Mouse (Mus musculus): ENCODE results near the gene Olfr545.

Gene Olfr545

DNA sequence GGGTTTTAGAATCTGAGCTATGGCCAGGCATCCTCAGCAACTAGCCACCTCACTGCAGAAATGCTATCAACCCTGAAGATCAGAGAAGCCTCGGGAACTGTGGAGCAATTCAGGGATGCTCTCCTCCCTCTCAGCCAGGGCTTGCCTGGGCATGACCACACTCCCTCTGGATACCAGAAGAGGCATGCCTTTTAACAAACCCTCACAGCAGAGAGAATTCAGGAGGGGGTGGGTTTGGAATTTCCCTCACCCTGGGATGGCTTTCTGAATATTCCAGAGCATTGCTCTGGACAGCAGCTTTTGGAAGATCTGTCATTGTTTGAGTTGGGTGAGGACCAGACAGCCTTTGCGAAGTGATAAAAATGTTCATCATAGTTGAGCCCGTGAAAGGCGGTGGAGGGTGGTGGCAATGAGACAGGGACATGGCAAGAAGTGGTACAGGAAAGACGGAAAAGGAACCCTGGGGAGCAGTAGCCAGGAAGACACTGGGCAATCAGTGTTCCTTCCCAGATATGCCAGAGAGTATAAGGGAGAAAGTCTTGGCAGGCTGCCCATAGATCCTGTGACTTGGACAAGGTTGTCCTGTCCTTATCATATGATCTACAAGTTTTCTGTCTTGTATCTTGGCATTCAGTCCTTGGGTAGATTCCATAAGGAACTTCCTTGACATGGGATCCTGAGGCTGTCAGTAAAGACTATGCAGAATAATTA lies 19.9 kb downstream of the Olfr545 start:
- peak; percentile 42 for DNase-seq (ENCODE audit: low read depth, low spot score)

DNA sequence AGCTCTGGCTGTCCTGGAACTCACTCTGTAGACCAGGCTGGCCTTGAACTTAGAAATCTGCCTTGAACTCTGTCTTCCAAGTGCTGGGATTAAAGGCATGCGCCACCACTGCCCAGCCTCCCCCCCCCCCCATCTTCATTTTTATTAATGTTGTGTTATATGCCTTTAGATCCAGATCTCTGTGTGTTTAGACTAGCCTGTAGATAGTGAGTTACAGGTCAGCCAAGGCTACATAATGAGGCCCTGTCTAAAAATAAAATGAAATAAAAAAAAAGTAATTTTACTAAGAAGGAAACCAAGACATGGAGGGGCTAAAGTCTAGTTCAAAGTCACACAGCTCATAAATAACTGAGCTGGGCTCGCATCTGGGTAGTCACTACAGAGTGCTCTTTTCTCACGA lies 20.4 kb downstream of the Olfr545 start:
- DNase-seq (ENCODE audit: low read depth, low spot score), result no peak

DNA sequence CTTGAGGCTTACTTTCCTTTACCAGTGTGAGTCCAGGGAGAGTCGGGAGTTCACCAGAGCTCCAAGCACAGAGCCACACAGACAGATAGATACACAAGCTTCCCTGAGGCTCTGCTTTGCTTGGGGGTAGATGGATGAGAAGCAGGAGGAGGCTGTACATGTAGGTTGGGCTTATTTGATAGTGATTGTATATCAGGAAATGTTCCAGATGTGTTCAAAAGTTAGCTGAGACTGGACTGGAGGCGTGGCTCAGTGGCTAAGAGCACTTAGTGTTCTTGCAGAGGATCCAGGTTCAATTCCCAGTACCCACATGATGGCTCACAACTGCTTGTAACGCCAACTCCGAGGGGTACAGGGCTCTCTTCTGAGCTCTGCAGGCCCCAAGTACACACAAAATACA lies 20.9 kb downstream of the Olfr545 start:
- DNase-seq (ENCODE audit: low read depth, low spot score), result no peak

DNA sequence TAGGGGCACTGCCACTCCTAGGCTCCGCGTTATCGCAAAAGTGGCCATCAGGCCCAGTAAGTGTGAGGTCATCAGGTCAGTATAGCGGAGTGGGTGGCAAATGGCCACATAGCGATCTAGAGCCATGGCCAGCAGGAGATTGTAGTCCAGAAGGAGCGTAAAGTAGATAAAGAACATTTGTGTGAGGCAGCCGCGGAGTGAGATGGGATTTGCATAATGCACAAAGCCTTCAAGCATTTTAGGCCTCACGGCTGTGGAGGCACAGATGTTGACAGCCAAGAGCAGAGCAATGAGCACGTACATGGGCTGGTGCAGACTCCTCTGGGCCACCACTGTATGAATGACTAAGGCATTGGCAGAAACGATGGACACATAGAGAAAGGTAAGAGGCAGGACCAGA lies 22.0 kb downstream of the Olfr545 start:
- peak; percentile 37 for DNase-seq (ENCODE audit: low read depth, low spot score)

DNA sequence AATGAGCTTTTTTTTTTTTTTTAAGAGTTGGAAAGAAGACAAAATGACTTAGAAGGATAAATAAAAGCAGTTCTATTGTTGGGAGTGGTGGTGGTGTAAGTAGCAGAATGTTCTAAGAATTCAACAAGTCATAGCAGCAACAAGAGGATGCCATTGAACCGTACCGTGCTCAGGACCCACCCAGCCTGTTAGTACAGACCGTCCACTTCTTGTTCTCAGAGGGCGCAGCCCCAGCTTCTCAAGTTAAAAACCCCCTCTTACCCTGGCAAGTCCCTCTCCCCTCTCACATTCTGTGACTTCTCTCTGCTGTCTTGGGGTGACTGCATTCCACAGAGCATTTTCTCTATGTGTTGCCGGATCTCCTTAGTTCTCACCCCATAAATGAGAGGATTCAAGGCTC lies 22.8 kb downstream of the Olfr545 start:
- DNase-seq (ENCODE audit: low read depth, low spot score), result no peak

DNA sequence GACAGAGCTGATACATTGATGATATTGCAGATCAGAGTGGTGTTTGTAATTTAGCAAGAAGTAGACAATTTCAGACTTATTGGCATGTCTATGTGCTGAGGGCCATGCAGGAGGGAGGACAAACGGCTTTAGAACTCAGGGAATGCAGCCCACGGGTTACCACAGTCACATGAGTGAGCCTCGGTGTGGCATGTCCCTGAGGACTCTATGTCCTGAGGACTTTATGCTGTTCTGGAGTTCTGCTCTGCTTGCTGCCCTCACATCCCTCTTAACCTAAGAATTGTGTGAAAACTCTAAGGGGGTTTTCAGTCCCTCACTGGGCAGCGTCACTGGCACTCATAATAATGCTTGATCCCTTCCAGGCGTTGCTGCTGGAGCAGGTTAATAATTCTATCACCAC lies 26.7 kb downstream of the Olfr545 start:
- no peak for DNase-seq (ENCODE audit: low read depth, low spot score)

DNA sequence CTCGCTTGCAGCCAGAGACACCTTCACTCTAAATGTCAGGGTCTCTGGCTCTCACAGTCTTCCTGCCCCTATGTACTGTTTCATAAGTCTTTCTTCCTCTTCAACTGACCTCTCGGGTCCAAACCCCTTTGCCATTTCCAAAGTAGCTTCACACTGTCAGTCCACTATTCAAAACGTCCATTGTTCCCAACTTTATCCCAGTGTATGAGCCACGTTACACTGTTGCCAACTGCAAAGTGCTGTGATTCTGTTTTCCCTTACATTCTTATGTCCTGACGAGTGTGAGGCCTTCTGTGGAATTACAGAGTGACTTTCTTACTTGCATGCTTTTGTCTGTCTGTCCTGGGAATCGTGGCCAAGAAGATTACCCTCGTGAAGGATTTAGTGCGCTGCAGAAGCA lies 31.8 kb downstream of the Olfr545 start:
- DNase-seq (ENCODE audit: low read depth, low spot score), result no peak

DNA sequence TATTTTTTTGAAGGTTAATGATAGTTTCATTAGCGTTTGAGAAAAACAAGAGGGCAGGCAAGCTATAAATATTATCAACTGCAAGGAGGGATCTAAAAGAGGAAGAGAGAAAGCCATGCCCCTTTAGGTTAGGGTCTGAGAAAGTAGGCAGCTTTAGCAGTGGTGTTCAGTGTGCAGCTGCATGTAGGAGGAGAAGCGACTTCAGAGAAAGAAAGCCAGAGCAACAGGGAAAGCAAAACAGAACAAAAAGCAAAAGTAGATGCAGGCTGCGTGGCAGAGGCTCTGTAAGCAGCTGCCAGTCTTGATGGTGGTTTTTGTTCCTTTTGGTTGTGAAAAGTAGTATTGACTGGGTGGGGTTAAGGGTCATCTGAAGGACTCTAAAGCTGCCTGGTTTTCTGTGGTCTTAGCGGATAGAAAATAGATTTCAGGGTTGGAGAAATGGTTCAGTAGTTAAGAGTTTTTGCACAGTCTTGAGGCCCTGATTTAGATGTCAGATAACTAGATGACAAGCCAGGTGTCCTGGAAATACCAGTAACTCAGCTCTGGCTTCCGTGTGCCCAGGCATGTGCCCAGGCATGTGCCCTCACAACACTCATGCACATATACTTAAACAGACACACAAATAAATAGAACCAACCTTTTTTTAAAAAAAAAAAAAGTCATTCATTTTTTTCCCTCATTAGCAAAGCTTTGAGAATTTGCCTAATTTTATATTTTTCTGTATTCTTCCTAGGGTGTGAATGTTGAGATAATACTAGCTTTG lies 40.6 kb downstream of the Olfr545 start:
- DNase-seq (ENCODE audit: low read depth, low spot score), result no peak

DNA sequence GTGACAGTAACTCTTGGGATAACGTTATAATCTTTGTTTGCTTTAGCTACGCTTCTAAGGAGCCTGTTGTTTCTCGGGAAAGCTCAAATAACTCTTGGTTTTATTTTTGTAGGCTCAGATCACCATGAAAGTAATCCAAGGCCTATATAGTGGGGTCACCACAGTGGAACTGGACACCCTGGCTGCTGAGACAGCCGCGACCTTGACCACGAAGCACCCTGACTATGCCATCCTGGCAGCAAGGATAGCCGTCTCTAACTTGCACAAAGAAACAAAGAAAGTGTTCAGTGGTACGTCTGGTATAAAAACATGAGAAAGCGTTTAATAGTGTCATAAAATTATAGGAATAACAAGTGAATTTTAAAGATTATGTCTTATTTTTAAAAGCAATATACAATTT lies 52.9 kb downstream of the Olfr545 start:
- no peak for DNase-seq (ENCODE audit: low read depth, low spot score)

DNA sequence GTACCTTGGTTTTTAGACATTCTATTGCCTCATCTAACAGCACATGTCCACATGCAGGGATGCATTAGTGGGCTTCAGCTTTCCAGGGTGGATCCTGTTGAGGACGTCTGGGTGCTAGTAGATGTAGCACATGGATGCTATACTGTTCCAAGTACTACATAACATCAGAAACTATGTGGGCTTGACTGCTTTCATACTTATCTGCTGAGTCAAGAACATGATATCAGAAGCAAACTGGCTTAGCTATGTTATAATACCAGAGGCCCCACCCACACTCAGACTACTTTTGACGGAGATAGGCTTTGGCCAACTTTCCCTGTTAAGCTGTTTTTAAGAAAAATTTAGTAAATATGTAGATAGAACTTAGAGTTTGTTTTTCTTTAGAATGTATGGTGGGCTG lies 55.1 kb downstream of the Olfr545 start:
- DNase-seq (ENCODE audit: low read depth, low spot score), result no peak

DNA sequence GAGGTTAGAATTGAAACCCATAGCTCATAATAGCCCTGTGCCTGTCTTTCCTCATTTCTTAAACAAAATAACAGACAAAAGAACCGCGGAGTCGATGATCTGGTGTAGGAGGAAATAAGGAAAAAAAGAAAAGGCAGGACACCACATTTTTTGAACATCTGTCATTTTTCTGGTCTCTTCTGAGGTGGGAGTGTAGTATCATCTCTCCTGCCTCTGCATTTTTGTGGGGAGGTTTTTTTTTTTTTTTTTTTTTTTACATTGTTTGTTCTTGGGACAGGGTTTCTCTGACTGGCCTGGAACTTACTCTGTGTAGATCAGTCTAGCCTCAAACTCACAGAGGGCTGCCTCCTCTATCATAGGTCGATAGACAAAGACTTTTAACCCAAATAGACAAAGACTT lies 56.9 kb downstream of the Olfr545 start:
- DNase-seq (ENCODE audit: low read depth, low spot score), result no peak

DNA sequence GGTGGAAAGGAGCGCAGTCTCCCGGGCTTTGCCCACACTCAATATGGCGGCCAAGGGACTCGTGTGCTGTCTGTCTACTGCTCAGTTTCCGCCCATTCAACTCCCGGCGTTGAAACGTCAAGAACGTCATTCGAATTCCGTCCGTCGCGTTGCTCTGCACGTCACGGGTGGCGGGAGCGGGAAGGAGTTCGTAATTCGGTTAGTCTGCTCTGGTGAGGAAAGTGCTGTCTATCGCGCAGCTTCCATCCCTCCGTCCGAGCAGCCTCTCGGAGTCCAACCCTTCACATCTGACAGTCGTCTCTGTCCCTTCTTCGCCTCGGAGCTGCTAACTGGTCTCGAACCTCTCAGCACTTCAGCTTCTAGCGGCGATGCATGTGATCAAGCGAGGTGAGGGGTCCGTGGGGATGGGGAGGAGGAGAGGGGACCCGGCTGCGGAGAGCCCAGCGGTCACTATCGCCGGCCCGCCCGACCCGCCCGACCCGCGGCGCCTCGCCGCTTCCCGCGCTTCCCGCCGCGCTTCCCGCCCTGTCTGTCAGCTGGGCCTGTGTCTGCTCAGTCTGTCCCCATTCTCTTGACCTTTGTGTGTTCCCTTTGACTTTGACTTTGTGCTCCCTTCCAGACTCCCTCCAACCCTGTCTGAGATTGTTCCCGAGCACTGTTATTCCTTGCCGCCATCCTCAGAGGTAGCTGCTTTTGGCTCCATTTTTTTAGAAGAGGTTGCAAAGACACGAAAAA lies 57.5 kb downstream of the Olfr545 start, which contains the start of gene Rrm1:
TSS of gene Rrm1 (plus strand) at position 39 of the 735 bp plus-strand sequence.
- DNase-seq (ENCODE audit: low read depth, low spot score), result peak; percentile 99
